Mouse (Mus musculus): ENCODE data around the gene Capza3. TPM values are rescaled to one million over a fixed set of nuclear protein-coding genes. Genes with fewer than 3 reads are reported as not detected.

Capza3 gene
- total RNA-seq (2014; rRNA removed), result not detected in 2 replicates
- not detected in 2 replicates for polyA plus RNA-seq (2012; rRNA removed)

DNA sequence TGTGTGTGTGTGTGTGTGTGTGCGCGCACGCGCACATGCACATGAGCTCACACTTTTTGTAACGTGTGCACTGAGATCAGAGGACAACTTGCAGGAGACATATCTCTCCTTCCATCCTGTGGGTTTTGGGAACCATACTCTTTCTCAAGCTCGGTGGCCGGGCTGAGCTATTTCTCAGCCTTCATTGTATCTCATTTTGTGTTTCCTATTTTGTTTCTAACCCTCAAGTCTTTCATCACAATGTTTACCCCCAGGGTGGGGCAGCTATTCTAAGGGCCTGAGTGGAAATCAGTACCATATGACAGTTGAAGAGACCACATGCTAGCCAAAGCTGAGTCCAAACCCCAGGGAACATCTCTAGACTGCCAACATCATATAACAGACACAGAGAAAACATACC, at the start of gene Capza3:
TSS of gene Capza3 (plus strand) at position 301 of the 400 bp plus-strand sequence.
- no peak within 1 kb of the TSS for H3K9ac ChIP-seq (ENCODE audit: low read depth, low read length)
- no peak for DNase-seq (ENCODE audit: extremely low read depth, low read depth, low spot score)
- no peak for TF ChIP-seq POLR2A (IDR thresholded peaks at IDR 0.05; ENCODE audit: extremely low read depth, insufficient read depth, low read length)
- TF ChIP-seq CTCF (IDR thresholded peaks at IDR 0.05; ENCODE audit: low read depth, low read length), result no peak
- H3K27me3 ChIP-seq (ENCODE audit: control insufficient read depth, insufficient read depth, low read length), result no peaks in the 10 kb centered on the region
- H3K36me3 ChIP-seq (ENCODE audit: control insufficient read depth, insufficient read depth, low read length), result no peaks in the 10 kb centered on the region
- WGBS, result 97% methylated on average over 7 of the region's 7 CpGs
- no peak within 1 kb of the TSS for H3K27ac ChIP-seq (replicated peaks; ENCODE audit: insufficient read depth, low read depth, low read length)
- H3K4me3 ChIP-seq (ENCODE audit: insufficient read depth, low read depth, low read length), result no peak within 1 kb of the TSS
- no peaks in the 10 kb centered on the region for H3K4me1 ChIP-seq (ENCODE audit: control insufficient read depth, insufficient read depth, low read length)
- no peaks in the 10 kb centered on the region for H3K79me2 ChIP-seq (ENCODE audit: control insufficient read depth, insufficient read depth, low read length)

- no peaks in the 10 kb centered on the region for H3K4me1 ChIP-seq (ENCODE audit: control insufficient read depth, insufficient read depth, low read length)
- no peak overlapping the region for H3K4me3 ChIP-seq (ENCODE audit: insufficient read depth, low read depth, low read length)
- TF ChIP-seq CTCF (IDR thresholded peaks at IDR 0.05; ENCODE audit: low read depth, low read length) (peak; percentile 23; the same call in 1 of the 2 replicates), POLR2A (IDR thresholded peaks at IDR 0.05; ENCODE audit: extremely low read depth, insufficient read depth, low read length) (no peak)
- no peaks in the 10 kb centered on the region for H3K36me3 ChIP-seq (ENCODE audit: control insufficient read depth, insufficient read depth, low read length)
- no peak for DNase-seq (ENCODE audit: extremely low read depth, low read depth, low spot score)
- no peaks in the 10 kb centered on the region for H3K27me3 ChIP-seq (ENCODE audit: control insufficient read depth, insufficient read depth, low read length)
- no peaks in the 10 kb centered on the region for H3K79me2 ChIP-seq (ENCODE audit: control insufficient read depth, insufficient read depth, low read length)
- no peak overlapping the region for H3K9ac ChIP-seq (ENCODE audit: low read depth, low read length)
- H3K27ac ChIP-seq (replicated peaks; ENCODE audit: insufficient read depth, low read depth, low read length), result no peak overlapping the region
- 82% methylated on average over 3 of the region's 3 CpGs for WGBS
Measured at GRCm38 (mm10) chr6:140005181-140005580, 35.9 kb upstream of the Capza3 start.

DNA sequence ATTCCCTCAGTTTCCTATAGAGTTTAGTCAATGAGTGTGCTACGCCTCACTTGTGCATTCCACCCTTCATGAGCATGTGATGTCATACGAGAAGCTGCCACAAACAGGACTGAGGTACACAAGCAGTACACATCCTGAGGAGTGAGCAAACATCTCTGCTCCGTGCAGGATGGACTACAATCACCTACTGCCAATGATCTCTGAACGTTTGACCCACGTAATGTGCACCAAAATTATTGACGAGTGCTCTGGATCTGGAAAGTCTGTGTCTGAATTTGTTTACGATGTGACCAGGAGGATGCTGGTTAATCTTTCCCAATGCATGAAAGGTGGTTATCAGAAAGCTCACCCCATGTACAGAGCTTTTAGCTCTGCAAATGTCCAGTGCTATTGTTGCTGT, 16.6 kb upstream of the Capza3 start:
- 32% methylated on average over 7 of the region's 7 CpGs for WGBS

DNA sequence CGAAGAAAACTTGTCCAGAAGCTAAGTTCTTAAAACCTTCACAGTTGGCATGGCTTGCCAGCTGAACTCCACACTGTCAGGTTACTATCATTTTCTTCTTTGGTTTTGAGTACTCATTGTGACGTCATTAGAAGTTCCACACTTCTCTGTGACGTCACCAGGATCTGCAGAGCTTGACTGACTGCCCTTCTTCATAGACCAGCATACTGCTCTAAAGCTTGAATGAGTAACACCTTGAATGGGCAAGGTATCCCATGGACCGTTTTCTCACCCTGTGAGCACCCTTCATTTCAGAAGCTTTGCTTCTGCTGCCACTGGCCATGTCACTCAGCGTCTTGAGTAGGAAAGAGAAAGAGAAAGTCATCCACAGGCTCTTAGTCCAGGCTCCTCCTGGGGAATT, 305 bp downstream of the Capza3 start, which contains the start of gene Plcz1:
TSS of gene Plcz1 (minus strand) at position 101 of the 400 bp plus-strand sequence.
- no peaks in the 10 kb centered on the region for H3K79me2 ChIP-seq (ENCODE audit: control insufficient read depth, insufficient read depth, low read length)
- no peaks in the 10 kb centered on the region for H3K36me3 ChIP-seq (ENCODE audit: control insufficient read depth, insufficient read depth, low read length)
- no peak within 1 kb of the TSS for H3K4me3 ChIP-seq (ENCODE audit: insufficient read depth, low read depth, low read length)
- no peaks in the 10 kb centered on the region for H3K4me1 ChIP-seq (ENCODE audit: control insufficient read depth, insufficient read depth, low read length)
- H3K9ac ChIP-seq (ENCODE audit: low read depth, low read length), result no peak within 1 kb of the TSS
- DNase-seq (ENCODE audit: extremely low read depth, low read depth, low spot score), result no peak
- no peaks in the 10 kb centered on the region for H3K27me3 ChIP-seq (ENCODE audit: control insufficient read depth, insufficient read depth, low read length)
- 93% methylated on average over 5 of the region's 5 CpGs for WGBS
- H3K27ac ChIP-seq (replicated peaks; ENCODE audit: insufficient read depth, low read depth, low read length), result no peak within 1 kb of the TSS
- TF ChIP-seq POLR2A (IDR thresholded peaks at IDR 0.05; ENCODE audit: extremely low read depth, insufficient read depth, low read length) (no peak), CTCF (IDR thresholded peaks at IDR 0.05; ENCODE audit: low read depth, low read length) (no peak)

More for the DNA sequence above, 16.6 kb upstream of the Capza3 start:
- H3K36me3 ChIP-seq (ENCODE audit: control insufficient read depth, insufficient read depth, low read length), result no peaks in the 10 kb centered on the region
- H3K79me2 ChIP-seq (ENCODE audit: control insufficient read depth, insufficient read depth, low read length), result no peaks in the 10 kb centered on the region
- H3K27ac ChIP-seq (replicated peaks; ENCODE audit: insufficient read depth, low read depth, low read length), result no peak overlapping the region
- TF ChIP-seq CTCF (IDR thresholded peaks at IDR 0.05; ENCODE audit: low read depth, low read length), result no peak
- no peak overlapping the region for H3K9ac ChIP-seq (ENCODE audit: low read depth, low read length)
- no peaks in the 10 kb centered on the region for H3K27me3 ChIP-seq (ENCODE audit: control insufficient read depth, insufficient read depth, low read length)
- H3K4me3 ChIP-seq (ENCODE audit: insufficient read depth, low read depth, low read length), result no peak overlapping the region
- DNase-seq (ENCODE audit: extremely low read depth, low read depth, low spot score), result peak; percentile 51
- H3K4me1 ChIP-seq (ENCODE audit: control insufficient read depth, insufficient read depth, low read length), result no peaks in the 10 kb centered on the region

GRCm38 (mm10) chr6:140051476-140051875, 10.4 kb downstream of the Capza3 start:
- H3K9ac ChIP-seq (ENCODE audit: low read depth, low read length), result no peak overlapping the region

DNA sequence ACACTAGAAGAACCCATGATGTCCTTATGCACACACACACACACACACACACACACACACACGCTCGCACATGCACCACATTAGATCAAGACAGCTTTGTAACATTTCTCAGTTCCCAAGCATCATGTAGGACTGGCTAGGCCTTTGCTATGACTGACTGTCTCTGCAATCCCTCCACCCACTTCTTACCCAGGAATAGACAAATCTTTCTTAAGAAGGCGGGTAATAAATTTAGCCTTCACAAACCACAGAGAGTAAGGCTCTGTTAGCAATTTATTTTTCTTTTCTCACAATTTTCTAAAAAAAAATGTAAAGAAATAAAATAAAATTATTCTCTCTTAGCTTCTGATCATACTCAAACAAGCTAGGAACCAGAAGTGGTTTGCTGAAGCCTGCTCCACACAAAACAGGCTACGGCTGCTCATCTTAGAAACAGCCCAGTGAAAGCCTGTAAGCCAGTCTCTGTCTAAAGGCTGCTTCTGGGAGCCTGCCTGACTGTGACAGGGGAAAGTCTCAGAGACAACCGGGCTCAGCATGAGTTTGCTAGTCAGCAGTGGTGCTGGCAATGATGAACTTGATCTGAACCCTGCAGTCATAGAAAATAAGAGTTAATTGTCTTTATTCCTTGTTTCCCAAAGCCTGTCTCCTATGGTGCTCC, 13.3 kb downstream of the Capza3 start:
- Histone ChIP-seq H3K27me3 (ENCODE audit: control insufficient read depth, insufficient read depth, low read length) (no peaks in the 10 kb centered on the region), H3K27ac (replicated peaks; ENCODE audit: insufficient read depth, low read depth, low read length) (no peak overlapping the region), H3K4me3 (ENCODE audit: insufficient read depth, low read depth, low read length) (no peak overlapping the region), H3K4me1 (ENCODE audit: control insufficient read depth, insufficient read depth, low read length) (peaks cover 4% of the 10 kb centered on the region; the same call in 1 of the 2 replicates), H3K36me3 (ENCODE audit: control insufficient read depth, insufficient read depth, low read length) (no peaks in the 10 kb centered on the region), H3K79me2 (ENCODE audit: control insufficient read depth, insufficient read depth, low read length) (no peaks in the 10 kb centered on the region), H3K9ac (ENCODE audit: low read depth, low read length) (no peak overlapping the region)
- 85% methylated on average over 5 of the region's 5 CpGs for WGBS
- no peak for DNase-seq (ENCODE audit: extremely low read depth, low read depth, low spot score)
- TF ChIP-seq POLR2A (IDR thresholded peaks at IDR 0.05; ENCODE audit: extremely low read depth, insufficient read depth, low read length), result no peak
- TF ChIP-seq CTCF (IDR thresholded peaks at IDR 0.05; ENCODE audit: low read depth, low read length), result no peak

More at GRCm38 (mm10) chr6:140051476-140051875, 10.4 kb downstream of the Capza3 start:
- WGBS, result 88% methylated on average over 5 of the region's 5 CpGs
- no peak overlapping the region for H3K27ac ChIP-seq (replicated peaks; ENCODE audit: insufficient read depth, low read depth, low read length)
- no peak overlapping the region for H3K4me3 ChIP-seq (ENCODE audit: insufficient read depth, low read depth, low read length)
- no peak for TF ChIP-seq CTCF (IDR thresholded peaks at IDR 0.05; ENCODE audit: low read depth, low read length)
- TF ChIP-seq POLR2A (IDR thresholded peaks at IDR 0.05; ENCODE audit: extremely low read depth, insufficient read depth, low read length), result no peak
- no peaks in the 10 kb centered on the region for H3K27me3 ChIP-seq (ENCODE audit: control insufficient read depth, insufficient read depth, low read length)
- DNase-seq (ENCODE audit: extremely low read depth, low read depth, low spot score), result no peak
- H3K36me3 ChIP-seq (ENCODE audit: control insufficient read depth, insufficient read depth, low read length), result no peaks in the 10 kb centered on the region
- no peaks in the 10 kb centered on the region for H3K79me2 ChIP-seq (ENCODE audit: control insufficient read depth, insufficient read depth, low read length)
- no peaks in the 10 kb centered on the region for H3K4me1 ChIP-seq (ENCODE audit: control insufficient read depth, insufficient read depth, low read length)

All from liver, adult 2 months (tissue).